Mouse (Mus musculus) testis, adult 2 months (tissue): ENCODE measurements around the gene Gpr87.

Experiments
- CTCF ChIP-seq: fragments of 200-500 bp; IDR thresholded peaks from 2 replicates; pipeline ENCODE4 v1.5.1; 2012; ENCODE audit warnings: low read depth, mild to moderate bottlenecking, inconsistent platforms, low read length, moderate library complexity; ENCODE audit not compliant: control insufficient read depth, insufficient read depth, insufficient replicate concordance
- POLR2A ChIP-seq: fragments of 200-500 bp; IDR thresholded peaks from 2 replicates; pipeline ENCODE4 v1.6.1; 2012; ENCODE audit warnings: low read depth, mild to moderate bottlenecking, inconsistent platforms, low read length, moderate library complexity; ENCODE audit not compliant: control insufficient read depth

- TF ChIP-seq CTCF (no peak), POLR2A (no peak)
These were observed 805 bp downstream of the Gpr87 start for GRCm38 (mm10) chr3:59194099-59194498.
